Mouse (Mus musculus) brain, adult 10 weeks (tissue): ENCODE results near the gene Defa23. TPM values are rescaled to one million over a fixed set of nuclear protein-coding genes. Genes with fewer than 3 reads are reported as not detected.

Source experiments
- polyA plus RNA-seq: library from polyadenylated mRNA; stranded (reverse); fragments of 350-450 nt; fragmentation: Illumina TruSeq; extraction: RNeasy Lipid Tissue Mini Kit (QIAGEN cat#74804); gene quantifications from one replicate; pipeline ENCODE4 v1.2.3, GENCODE M21; 2015; ENCODE audit warnings: low read depth, low replicate concordance

The Defa23 gene
- polyA plus RNA-seq, result not detected

DNA sequence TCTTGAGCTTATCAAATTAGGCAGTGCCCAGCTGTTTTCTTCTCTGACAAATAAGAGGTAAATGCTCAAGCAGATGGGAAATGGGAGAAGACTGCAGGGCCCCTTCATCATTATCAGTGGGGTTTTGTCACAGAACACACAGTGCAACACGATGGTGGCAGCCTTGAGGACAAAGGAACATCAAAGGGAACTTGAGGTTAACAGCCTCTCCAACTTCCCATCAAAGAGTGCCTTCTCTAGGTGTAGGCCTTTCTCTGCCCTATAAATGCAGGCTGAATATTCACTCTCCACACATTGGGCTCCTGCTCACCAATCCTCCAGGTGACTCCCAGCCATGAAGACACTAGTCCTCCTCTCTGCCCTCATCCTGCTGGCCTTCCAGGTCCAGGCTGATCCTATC, at the start of gene Defa23:
Defa23 (plus strand) TSS at position 301 of the 400 bp plus-strand sequence.

DNA sequence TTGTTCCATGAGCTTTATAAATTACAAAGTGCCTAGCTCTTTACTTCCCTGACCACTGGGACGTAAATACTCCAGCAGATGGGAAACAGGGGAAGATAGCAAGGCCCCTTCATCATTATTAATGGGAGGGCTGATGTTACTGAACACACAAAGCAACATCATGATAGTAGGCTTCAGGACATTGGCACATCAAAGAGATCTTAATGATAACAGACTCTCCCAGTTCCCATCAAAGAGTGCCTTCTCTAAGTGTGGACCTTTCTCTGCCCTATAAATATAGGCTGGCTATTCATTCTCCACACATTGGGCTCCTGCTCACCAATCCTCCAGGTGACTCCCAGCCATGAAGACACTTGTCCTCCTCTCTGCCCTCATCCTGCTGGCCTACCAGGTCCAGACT, 29.6 kb upstream of the Defa23 start, which contains the start of gene Defa21:
Defa21 (plus strand) TSS at position 301 of the 400 bp plus-strand sequence.

GRCm38 (mm10) chr8:21064738-21065137, 9.9 kb downstream of the Defa23 start, which contains the start of gene Defa35:
Defa35 (plus strand) TSS chr8:21065038.

GRCm38 (mm10) chr8:21084142-21084541, 29.3 kb downstream of the Defa23 start, which contains the start of gene Defa25:
Defa25 (plus strand) TSS chr8:21084442.

DNA sequence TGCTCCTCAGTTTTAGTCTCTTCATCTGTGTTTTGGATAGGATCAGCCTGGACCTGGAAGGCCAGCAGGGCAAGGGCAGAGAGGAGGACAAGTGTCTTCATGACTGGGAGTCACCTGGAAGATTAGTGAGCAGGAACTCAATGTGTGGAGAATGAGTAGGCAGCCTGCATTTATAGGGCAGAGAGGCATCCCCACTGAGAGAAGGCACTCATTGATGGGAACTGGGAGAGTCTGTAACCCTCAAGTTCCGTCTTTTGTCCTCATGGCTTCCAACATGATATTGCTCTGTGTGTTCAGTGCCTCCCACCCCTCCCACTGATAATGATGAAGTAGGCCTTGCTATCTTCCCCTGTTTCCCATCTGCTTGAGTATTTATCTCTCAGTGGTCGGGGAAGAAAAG, 41.1 kb downstream of the Defa23 start, which contains the start of gene Gm14851:
Gm14851 (minus strand) TSS at position 101 of the 400 bp plus-strand sequence.

Other genes with a start within 250 kb of the Defa23 start
- gene Defb33, start 162.4 kb upstream of the Defa23 start, polyA plus RNA-seq, result not detected
- not detected for gene Gm15056, start 152.4 kb upstream of the Defa23 start, polyA plus RNA-seq
- not detected for gene Gm6040, start 133.0 kb upstream of the Defa23 start, polyA plus RNA-seq
- gene AY761185, start 110.3 kb upstream of the Defa23 start, polyA plus RNA-seq, result not detected
- not detected for gene Defa21, start 29.5 kb upstream of the Defa23 start, polyA plus RNA-seq
- not detected for gene Defa35, start 10.0 kb downstream of the Defa23 start, polyA plus RNA-seq
- gene Defa25, start 29.4 kb downstream of the Defa23 start, polyA plus RNA-seq, result not detected
- not detected for gene Gm14851, start 41.0 kb downstream of the Defa23 start, polyA plus RNA-seq
- not detected for gene Defa30, start 79.6 kb downstream of the Defa23 start, polyA plus RNA-seq
- not detected for gene Defa22, start 107.2 kb downstream of the Defa23 start, polyA plus RNA-seq
- not detected for gene Defa31, start 136.6 kb downstream of the Defa23 start, polyA plus RNA-seq
- gene Gm15293, start 146.5 kb downstream of the Defa23 start, polyA plus RNA-seq, result not detected
- gene Gm15292, start 194.7 kb downstream of the Defa23 start, polyA plus RNA-seq, result not detected